Mouse (Mus musculus) forelimb bud, embryonic 11.5 days (tissue): Measurements from ENCODE around the gene 1810055G02Rik.
A peak's percentile ranks its signal among the peaks of the same experiment; 100 is the strongest.

Experiments
- DNase-seq: peaks from one replicate; pipeline ENCODE4 v3.0.0-alpha.2; 2012; ENCODE audit warnings: low read depth, low spot score

The 1810055G02Rik gene

DNA sequence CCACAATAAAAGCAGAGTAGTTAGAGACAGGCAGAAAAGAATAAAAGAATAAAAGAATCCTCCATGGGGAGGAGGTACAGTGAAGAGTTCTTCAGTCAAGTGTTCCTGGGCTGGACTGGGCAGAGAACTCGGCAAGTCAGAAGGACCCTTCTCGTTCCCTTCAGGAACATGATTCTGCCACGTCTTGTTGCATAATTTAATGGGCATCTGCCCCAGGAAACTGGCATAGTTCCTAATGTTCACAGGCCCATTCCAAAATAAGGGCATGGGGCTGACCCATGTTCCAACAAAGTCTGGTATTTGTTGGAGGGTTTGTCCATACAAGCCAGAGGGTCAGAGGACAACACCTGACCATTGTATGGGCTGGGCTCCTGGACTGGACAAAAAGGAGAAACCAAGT, 13.1 kb upstream of the 1810055G02Rik start:
- DNase-seq = no peak

DNA sequence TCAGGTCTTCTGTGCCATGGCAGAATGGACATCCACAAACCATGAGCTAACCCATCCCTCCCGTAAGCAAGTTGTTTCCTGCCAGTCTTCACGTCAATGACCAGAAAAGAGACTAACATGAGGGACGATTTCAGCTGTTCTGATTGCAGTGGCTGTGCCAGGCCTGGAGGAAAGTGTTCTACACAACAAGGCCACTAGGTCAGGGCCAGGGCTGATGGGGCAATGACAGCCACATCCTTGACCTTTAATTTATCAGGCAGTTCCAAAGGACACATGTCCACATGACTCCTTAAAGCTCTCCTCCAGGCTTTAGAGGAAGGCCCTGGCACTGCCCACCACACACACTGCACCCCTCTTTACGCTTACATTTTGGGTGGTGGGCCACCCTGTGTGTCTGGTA, 12.6 kb upstream of the 1810055G02Rik start:
- no peak for DNase-seq

DNA sequence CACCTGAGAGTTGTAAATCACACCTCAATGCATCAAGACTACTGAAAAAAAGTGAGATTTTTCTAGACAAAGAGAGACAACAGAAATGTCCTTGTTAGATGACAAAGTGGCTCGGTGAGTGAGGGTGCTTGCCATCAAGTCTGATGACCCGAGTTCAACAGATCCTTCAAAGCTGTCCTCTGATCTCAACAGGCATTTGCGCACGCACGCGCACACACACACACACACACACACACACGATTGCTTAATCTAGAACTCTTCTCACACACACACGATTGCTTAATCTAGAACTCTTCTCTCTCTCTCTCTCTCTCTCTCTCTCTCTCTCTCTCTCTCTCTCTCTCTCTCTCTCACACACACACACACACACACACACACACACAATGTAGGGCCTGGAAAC, 12.1 kb upstream of the 1810055G02Rik start:
- no peak for DNase-seq

DNA sequence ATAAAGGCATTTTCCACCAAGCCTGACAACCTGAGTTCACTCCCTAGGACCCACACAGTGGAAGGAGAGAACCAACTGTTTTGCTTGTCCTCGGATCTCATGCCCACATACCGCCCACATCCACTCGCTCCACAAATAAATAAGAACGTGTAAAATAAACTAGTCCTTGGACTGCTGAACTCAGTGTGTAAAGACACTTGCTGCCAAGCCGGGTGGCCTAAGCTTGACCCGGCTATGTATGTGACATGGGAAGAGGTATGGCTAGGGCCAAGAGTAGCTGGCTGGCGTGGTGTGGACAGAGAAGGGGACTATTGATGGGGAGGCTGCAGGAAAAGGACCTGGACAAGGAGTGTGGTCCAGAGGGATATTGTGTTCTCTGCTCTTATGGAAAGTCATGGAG, 10.1 kb upstream of the 1810055G02Rik start:
- DNase-seq = no peak

DNA sequence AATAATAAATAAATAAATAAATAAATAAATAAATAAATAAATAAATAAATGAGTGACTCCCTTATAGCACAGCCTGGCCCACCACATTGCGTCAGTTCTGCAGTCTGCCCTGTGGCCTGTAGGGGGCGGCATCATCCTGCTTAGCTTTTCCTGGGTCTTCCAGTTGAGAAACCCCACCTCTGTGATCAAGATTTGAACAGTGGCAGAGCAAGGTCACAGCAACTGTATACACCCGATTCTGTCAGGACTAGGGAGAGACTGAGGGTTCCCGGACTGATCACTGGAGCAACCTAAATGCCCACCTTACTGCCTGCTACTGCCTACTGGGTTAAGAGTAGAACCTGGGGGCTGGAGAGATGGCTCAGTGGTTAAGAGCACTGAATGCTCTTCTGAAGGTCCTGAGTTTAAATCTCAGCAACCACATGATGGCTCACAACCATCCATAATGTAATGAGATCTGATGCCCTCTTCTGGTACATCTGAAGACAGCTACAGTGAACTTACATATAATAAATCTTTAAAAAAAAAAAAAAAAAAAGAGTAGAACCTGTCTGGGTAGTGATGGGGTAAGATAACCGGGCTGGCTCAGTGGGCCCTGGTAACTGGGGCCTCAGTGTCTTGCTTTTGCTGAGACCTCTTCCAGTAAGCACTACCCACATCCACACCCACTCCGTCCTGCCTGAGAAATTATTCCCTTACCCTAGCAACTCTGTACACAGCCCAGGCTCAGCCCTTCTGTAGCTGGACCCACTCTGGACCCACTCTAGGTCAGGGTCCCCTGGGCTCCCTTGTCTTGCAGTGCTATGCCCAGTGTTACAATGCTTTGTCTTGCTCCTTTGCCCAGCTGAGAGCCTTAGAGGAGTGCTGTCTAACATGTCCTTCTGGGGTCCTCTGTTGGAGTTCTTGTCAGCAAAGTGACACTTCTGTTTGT, 8.3 kb upstream of the 1810055G02Rik start:
- DNase-seq = peak; percentile 79

DNA sequence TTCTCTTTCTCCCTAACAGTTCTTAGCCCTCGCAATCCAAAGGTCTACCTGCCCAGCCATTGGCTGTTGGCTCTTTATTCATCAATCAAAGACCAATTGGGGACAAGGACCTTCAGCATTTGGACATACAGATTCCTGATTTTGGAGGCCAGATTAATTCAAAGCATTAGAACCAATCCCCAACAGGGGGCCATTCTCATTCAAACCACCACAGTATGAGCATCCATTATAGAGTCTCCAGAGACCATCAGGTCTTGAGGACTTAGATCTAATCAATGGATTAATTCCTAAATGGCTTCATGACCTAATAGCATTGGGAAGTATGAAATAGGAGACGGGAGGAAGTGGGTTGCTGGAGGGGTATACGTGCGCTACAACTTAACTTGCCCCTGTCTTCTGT, 5.6 kb upstream of the 1810055G02Rik start:
- no peak for DNase-seq

DNA sequence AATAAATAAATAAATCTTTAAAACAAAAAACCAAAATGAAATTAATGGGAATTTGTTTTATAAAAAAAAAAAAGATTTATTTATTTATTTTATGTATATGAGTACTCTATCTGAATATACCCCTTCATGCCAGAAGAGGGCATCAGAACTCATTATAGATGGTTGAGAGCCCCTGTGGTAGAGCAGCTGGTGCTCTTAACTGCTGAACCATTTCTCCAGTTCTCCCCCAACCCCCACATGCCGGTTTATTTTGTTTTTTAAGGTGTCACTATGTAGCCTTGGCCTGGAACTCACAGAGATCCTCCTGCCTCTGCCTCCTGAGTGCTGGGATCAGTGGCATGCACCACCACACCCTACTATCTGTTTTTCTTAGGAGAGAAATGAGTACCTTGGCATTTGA, 1.8 kb upstream of the 1810055G02Rik start:
- DNase-seq = no peak

DNA sequence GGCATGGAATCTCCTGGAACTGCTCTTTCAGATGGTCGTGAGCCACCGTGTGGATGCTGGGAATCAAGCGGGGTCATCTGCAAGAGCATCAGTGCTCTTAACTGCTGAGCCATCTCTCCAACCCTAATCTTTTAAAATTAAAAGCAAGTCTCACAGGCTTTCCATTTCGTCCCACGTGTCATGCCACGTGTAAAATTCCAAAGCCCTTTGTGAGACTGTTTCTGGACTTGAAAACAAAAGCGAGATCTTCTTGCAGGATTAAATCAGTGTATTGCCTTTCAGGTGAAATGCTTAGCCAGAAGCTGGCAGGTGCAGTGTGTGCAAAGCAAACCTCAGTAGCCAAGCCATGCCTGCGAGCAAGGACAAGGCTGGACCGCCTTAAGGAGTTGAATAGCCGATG, 540 bp upstream of the 1810055G02Rik start:
- DNase-seq = no peak

DNA sequence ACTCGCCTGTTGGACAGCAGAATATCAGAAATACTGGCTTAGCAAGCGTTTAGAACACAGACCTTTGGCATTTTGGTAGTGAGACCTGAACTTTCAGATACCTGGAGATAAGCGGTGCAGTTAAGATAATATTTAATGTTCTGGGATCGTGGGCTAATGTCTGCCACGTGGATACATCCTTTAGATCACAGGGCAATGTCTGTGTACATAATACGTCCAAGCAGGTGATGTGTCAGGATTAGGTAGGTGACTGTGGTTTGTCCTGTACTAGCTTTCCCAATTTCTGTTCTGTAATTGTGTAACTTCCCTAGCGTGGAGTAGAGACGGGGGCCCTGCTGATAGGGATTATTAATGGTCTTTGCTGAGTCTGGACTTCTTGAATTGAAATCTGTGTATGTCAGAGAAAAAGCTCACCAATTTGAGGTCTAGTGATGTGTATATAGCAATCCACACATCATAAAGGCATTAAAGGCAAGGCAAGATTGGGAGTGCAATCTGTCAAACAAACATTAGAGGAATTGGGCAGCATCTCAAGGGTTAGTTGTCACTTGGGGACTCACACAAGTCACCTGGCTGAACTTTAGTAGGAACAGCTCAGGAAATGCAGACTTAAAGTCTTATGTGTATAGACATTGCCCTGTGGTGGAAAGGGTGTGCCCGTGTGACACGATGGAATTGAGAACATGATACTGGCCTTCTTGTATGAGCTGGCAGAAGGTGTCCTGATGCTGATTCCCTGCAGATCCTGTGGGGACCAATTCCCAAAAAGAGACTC, 1.1 kb downstream of the 1810055G02Rik start:
- no peak for DNase-seq

DNA sequence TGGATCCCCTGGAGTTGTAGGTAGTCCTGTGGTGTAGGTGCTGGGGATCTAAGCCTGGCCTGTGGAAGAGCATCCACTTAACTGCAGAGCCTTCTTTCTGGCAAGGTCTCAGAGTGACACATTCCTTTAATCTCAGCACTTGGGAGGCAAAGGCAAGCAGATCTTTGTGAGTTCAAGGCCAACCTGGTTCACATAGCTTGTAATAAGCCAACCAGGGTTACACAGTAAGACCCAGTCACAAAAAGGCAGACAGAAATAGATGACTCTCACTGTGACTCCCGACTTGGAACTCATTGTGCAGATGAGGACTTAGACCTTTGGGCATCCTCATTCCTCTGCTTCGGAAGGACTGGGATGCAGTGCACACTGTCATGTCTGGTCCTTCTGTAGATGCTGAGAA, 2.3 kb downstream of the 1810055G02Rik start:
- no peak for DNase-seq

DNA sequence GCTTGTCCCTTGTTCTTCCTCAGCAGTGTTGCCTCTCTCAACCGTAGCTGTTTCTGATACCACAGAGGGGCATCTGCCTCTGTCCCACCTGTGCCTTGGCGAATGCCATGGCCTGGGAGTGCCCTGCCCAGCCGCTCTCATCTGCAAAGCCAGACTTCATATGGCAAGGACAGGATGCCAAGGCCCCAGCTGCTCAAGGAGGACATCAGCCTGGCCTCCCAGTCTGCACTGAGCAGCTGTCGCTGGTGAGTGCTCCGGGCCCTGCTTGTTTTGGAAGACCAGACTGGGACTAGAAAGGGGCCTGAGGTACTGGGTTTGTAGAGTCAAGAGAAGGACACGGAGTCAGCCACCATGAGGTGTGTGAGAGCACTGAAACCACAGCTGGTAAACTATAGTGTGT, 6.3 kb downstream of the 1810055G02Rik start:
- DNase-seq = no peak

DNA sequence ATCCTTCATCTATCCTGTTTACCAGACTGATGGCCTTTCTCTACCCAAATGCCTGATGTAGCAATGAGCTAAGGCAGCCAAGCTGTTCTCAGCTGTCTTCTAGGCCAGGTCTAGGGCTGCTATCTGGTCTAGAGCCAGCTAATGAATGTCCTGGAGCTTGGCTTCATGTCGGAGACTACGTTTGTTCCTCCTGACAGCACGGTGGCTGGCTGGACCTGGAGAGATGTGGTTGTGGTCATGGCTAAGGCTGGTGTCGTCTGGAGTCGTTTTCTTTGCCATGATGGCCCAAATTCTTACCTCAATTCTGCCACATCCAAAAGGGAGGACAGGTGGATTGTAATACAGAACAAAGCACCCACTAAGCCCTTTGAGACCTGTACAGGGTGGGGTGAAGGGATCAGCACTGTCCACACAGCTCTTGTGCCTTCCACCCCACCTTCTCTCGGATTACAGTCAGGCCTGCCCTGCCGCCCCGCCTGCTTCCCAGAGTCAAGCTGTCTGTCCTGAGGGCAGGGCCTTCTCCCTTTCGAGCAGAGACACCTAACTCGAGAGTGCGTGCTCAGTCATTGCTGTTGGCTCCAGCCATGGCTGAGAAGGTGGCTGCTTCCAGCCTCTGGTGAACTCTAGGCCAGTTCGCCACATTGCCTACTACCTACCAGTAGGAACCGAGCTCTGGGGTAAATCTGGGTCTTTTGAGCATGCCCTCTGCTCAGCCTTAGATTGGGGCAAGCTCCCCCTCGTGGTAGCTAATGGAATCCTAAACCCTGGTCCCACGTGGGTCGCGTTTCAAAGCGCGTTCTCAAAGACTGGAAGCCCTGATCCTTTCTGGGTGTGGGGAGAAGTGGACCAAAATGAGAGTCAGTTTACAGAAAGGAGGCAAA, 10.6 kb downstream of the 1810055G02Rik start:
- DNase-seq = peak; percentile 83

DNA sequence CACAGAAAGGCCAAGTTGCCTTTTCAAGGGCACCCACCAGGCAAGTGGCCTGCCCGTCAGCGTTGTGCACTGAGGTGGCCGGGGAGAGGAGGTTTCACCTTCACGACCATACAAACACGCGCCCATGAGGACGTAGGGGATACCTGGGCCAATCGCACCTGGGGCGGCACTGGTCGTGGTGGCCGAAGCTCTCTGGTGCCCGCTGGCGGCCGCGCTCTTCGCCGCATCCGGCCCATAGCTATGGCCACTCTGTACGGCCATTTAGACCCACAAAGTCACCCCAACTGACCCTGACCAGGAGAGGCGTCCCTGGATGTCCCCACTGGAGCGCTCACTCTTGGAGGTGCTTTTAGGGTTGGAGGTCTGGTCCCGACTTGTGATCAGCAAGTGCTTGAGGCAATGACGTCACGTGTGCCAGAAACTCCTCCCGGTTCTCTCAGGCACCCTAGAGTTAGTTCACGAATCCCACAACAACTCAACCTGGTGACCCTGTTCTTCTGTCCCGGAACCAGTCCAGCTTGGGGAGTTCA, 11.3 kb downstream of the 1810055G02Rik start:
- no peak for DNase-seq

DNA sequence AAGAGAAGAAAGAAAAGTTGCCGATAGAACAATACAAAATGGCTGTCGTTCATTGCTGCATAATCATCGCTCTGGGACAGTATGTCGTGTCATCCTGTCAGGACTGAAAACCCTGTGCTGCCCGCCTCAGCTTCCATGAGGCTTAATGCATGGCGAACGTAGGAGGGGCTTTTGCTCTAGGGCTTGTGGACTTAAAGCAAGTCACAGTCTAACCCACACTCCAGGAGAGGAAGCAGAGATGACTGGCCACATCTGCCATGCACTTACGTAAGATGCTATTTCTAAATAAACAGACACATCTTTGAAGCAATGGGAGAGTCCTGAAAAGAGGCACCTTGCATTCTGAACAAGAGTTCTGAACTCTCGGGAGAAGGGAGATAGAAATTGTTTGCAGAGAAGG, 15.1 kb downstream of the 1810055G02Rik start:
- no peak for DNase-seq

DNA sequence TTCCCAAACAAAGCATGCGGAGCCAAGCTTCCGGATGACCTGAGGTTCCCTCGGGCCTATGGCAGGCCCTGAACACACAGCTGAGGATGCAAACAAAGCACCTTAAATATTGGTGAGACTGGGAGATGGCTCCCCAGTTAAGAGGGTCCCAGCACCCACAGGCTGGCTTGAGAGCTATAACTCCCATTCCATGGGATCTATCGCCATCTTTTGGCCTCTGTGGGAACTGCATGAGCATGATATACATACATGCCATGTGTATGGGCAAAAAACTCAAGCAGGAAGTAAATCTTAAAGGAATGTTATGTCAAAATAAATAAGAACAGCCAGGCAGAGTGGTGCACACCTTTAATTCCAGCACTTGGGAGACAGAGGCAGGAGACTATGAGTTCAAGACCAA, 15.8 kb downstream of the 1810055G02Rik start:
- no peak for DNase-seq

DNA sequence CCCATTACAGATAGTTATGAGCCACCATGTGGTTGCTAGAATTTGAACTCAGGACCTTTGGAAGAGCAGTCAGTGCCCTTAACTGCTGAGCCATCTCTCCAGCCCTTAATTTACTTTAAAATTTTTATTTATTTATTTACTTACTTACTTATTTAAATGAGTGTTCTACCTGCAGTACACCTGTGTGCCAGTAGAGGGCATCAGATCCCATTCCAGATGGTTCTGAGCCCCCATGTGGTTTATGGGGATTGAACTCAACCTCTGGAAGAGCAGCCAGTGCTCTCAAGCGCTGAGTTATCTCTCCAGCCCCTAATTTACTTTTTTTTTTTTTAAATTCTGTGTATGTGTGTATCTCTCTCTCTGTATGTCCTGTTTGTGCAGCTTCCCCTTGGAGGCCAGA, 16.7 kb downstream of the 1810055G02Rik start:
- DNase-seq = peak; percentile 84

DNA sequence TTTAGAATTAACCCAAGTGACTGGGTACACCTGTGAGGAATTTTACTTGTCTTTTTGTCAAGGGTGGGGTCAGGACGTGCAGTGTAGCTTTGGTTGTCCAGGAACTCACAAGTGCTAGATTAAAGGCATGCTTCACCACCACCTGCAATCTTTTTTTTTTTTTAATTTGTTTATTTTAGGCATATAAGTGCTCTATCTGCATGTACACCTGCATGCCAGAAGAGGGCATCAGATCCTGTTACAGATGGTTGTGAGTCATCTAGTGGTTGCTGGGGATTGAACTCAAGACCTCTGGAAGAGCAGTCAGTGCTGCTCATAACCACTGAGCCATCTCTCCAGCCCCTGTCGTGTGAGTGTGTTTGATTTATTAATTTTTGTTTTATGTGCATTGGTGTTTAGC, 20.8 kb downstream of the 1810055G02Rik start:
- no peak for DNase-seq

DNA sequence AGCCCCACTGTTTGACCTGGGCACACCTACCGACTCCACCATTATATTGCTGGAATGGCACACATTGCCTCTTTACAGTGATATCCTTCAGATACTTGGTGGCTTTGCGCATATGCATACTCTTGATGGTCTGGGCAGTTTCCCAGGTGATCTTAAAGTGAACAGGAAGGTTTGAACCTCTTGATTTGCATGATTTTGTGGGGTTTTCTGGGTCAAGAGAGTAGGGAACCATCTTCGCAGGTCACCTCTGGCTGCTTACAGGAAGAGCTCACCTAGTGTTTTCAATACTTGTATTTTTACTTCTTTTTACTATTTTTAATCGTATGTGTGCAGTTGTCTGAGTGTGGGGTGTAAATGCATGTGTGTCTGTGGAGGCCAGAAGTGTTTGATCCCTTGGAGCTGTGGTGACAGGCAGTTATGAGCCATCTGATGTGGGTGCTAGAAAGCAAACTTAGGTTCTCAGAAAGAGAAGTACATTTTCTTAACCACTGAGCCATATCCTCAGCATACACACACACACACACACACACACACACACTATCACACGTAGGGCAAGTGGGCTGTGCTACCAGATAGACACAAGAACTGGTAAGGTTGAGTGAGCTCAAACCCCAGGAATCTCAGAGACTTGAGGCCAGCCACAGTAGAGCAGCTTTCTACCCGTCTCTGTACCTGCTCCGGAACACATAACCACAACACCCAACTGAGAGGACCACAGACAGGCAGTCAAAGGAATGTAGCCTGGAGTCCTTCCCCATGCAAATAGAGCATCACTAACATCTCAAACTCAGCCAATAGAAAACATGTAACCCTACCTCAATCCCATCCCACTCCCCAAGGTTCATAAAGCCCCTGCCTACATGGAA, 22.9 kb downstream of the 1810055G02Rik start:
- no peak for DNase-seq

DNA sequence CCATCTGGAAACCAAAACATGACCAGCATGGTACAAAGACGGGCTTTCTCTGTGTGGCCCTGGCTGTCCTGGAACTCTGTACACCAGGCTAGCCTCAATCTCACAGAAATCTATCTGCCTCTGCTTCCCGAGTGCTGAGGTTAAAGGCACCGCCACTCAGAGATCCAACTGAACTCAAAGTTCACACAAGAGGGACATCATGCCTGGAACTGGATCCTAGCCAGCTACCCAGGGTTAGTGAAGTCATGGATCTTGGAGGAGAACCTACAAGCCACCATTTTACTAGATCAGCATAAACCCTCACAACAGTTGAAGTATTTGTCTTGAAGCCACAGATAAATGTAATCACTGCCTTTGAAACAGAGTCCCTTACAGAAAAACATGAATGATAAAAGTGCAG, 27.9 kb downstream of the 1810055G02Rik start:
- DNase-seq = no peak

DNA sequence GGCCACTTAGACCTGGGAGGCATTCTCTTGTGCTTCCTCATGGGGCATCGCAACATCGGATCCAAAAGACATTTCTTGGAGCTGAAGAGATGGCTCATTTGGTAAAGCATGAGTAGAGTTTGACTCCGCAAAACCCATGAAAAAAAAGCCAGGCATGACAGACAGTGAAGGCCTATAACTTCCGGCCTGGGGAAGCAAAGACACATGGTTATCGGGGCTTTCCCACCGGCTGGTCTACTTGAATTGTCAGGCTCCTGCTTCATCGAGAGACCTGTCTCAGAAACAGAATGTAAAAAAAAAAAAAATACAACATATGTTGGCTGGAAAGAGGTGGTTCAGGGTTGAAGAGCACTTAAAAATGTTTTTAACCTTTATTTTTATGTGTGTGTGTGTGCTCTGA, 31.6 kb downstream of the 1810055G02Rik start:
- no peak for DNase-seq

DNA sequence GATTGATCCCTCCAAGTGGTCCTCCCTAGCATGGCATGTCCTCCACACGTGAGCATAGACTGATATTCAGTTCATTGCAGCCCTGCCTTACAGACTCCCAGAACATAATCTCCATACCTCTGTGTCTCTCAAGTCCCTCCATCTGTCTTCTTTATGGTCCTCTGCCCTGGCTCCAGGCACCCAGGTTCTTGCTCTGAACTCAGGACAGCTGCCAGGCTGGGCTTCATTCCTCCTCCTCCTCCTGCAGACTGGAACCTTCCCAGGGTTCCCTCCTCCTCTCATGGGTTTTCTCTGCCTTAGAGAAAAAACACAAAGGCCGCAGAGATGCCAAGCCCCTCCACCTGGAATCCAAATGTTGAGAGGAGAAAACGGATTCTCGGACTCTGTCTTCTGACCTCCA, 34.6 kb downstream of the 1810055G02Rik start:
- no peak for DNase-seq
